Mouse (Mus musculus) inflammation-experienced regulatory T-cells, adult 6 months (primary cell): ENCODE measurements around the gene Rad9b. TPM values are rescaled to one million over a fixed set of nuclear protein-coding genes. Genes with fewer than 3 reads are reported as not detected.

ENCODE experiments used
- ATAC-seq: one replicate; pipeline ENCODE4 v1.8.0; 2017
- polyA plus RNA-seq, 3 experiments: library from polyadenylated mRNA; unstranded; fragments of 100-300 nt; shearing (Covaris generic); gene quantifications; one replicate each; pipeline ENCODE4 v1.2.1; 2017

The Rad9b gene
- polyA plus RNA-seq, 3 experiments from 2014 or later: 6.1 to 16.8 (median 13.9) TPM

DNA sequence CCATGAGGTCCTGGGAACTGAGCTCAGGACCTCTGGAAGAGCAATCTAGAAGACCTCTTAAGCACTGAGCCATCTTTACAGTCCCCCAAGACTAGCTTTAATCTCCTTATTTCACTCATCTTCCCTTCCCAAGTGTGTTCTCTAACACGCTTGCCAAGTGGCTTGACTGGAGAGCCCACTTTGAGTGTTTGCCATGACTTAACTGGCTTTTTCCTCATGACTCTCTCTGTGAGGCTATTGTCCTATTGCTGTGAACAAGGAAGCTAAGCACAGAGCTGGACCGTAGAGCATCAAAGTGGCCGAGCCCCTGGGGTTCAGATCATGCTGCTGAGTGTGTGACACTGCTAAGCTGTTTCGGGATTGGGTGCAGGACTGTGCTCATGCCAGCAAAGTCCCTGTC is 41.7 kb downstream of the Rad9b start:
- ATAC-seq: no peak

DNA sequence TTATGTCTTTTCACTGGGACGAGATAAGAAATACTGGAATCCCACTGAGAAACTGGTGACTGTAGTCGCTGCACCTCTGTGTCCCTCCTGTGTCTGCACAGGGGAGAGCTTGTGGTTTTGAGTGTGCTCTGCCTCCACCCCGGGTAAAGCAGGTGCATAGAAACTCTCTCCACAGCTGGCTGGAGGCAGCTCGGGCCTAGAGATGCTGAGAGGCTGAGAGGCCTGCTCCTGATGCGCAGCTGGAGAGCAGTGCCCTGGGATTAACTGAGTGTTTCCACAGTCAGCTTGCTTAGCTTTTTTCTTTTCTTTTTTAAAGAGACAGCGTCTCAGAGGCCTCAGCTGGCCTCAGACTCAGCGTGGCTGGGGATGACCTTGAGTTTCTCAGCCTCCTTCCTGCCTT is 42.3 kb downstream of the Rad9b start:
- no peak for ATAC-seq

DNA sequence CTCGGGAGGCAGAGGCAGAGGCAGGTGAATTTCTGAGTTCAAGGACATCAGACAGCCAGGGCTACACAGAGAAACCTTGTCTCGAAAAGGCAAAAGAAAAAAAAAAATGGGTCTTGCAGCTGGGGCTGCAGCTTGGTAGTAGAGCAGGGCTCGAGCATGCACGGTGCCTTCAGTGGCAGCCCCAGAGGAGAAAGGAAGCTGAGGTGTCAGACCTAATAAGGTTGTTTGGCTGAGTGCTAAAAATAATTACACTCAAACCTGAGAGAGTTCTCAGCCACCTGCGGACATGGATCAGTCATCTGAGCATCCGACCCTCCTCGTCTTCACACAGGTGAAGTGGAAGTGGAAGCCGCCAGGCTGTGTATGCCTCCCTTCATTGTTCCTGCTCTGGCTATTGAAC is 43.3 kb downstream of the Rad9b start:
- ATAC-seq: peak; percentile 76

DNA sequence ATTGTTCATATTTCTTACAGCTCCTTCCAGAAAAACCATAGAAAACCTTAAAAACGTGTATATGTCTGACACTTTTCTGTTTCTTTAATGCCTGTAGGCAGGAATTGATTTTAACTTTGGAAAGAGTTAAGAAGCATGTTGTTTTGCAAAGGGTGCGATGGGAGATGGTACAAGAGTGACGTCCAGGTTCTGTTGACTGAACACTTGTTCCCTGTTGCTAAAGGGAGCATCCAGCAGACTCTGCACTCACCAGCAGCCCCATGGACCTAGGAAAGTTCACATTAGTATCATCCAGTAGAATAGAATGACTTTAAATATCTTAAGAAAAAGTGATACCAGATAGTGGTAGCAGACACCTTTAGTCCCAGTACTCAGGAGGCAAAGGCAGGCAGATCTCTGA is 47.5 kb downstream of the Rad9b start:
- ATAC-seq: no peak

DNA sequence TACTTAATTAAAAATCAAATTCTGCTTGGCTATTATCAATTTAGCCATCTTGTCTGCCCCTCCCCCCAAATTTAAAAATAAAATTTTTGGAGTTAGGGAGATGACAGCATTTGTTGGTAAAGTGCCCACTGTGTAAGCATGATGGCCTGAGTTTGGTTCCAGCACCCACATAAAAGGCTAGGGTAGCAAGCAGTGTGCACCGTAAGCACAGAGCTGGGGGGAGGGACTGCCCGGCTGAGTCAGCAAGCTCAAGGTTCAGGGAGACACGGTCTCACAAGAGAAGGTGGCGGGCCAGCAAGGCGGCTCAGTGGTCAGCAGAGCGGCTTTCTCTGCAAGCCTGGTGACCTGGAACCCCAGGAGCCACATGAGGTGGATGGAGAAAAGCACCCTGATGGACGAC is 48.6 kb downstream of the Rad9b start:
- no peak for ATAC-seq

DNA sequence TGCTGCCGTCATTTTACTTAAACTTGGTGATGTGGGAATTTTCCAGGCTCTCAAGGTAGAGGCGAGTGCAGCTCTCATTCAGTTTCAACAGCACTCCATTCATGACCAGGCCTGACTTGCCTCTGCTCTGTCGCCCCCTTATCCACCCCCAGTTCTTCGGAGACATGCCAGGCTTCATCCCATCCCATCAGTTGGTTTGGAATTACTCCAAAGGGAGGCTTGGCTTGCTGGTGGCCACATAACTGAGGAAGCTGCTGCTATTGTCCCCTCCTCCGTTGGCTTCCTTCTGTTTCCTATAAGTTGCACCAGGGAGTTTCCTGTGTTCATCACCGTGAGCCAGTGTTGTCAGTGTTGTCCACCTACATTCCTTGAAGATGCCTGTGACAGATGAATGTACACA is 49.5 kb downstream of the Rad9b start:
- no peak for ATAC-seq

DNA sequence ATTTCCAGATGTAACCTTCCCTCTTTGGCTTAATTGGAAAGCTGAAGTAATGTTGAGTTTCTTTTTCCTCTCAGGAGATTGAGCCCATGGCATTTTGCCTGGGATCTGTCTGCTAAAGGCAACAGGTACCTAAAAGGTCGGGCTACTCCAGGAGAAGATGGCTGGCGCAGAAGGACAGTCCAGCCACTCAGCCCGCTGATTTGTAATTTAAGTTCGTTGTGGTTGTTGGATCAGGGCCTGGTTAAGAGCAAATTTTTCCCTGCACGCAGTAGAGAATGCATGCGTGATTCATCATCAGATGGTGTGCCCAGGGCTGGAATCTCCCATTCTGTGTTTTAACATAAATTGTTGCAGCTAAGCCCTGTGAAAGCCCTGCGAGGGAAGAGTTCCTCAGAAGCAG is 50.1 kb downstream of the Rad9b start:
- ATAC-seq: no peak

DNA sequence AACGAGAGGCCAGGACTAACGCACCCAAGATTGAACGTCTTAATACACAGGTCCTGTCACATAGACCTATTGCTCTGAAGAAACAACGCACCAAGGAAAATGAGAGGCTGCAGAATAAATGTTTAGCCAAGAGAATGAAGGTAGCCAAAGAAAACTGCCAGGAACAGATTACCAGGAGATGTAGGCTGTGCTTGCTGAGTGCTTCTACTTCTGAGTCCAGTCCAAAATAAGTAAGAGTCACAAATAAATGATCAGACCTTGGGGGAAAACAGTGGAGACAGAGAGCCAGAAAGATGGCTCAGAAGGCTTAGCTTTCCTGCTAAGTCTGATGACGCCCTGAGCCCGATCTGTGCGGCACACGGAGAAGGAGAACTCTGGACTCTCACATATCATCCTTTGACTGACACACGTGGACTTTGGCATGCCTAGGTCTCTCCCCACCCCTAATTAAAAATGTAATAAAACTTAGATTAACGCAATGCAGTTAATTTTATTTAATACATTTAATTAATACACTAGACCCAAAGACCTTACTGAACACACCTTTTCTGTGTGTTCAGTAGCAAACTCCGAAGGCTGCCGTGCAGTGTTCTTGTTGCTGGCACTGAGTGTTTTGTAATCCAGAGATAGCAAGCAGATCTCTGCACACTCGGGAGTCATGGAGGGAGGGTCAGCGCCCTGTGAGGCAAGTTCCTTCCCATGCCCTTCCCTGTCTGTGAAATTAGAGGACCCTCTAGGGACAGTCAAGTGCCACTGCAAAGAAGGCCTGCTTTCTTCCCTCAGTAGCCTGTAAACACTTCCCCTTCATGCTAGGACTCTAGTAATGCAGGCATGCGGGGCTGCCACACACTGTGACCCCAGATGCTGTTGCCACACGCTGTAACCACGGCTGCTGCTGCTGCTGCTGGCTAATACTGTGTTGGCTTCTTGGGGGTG is 51.0 kb downstream of the Rad9b start:
- no peak for ATAC-seq

DNA sequence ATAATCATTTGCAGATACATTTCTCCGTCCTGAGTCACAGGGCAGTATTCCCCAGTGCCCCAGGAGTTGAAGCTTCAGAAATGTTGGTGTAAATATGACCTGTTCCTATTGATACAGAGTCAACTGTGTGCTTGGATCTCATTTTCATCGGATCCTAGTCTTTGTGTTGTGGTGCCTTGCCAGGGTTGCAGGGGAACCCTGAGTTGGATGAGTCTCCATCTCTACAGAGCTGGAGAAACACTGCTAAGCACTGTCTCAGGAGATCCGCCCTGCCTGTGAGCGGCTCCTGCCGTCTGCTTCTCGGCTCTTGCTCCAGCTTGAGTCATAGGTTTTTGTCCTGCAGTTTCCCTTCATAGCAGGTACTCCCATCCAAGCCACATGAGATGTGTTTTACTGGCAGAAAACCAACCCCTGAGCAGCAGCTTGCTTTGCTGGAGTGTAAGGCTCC is 53.9 kb downstream of the Rad9b start:
- no peak for ATAC-seq

DNA sequence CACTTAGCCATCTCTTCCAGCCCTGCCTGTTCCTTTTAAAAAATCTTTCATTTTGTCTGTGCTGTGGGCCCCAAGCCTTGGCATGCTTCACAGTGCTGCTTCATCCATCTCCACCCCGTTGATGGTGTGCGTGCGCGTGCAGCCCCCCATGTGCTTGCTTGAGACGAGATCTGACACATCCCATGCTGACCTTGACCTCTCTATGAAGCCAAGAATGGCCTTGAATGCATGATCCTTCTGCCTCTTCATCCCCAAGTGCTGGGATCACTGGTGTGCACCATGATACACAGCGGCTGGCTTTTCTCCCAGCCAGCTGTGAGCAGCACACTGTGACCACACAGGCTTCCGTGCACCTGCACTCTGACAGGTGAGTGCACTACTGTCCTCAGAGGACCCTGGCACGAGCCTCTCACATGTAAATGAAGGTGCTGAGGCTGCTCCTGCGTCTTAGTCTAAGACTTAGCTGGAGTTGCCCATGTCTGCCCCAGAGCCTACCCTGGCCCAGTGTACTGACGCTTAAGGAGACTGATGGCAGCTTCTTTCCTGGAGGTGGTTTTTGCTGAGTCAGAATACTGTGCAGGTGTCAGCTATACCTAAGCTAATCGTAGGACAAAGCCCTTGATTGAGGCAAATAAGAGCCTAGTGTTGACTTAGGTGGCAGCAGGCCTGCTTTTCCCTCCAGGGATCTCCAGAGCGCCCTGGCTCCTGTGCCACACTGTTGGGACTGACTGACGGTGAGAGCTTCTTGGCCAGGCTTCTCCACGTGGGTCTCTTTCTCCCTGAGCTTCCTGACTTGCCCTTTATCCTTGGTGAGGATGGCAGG is 58.7 kb downstream of the Rad9b start:
- ATAC-seq: no peak

DNA sequence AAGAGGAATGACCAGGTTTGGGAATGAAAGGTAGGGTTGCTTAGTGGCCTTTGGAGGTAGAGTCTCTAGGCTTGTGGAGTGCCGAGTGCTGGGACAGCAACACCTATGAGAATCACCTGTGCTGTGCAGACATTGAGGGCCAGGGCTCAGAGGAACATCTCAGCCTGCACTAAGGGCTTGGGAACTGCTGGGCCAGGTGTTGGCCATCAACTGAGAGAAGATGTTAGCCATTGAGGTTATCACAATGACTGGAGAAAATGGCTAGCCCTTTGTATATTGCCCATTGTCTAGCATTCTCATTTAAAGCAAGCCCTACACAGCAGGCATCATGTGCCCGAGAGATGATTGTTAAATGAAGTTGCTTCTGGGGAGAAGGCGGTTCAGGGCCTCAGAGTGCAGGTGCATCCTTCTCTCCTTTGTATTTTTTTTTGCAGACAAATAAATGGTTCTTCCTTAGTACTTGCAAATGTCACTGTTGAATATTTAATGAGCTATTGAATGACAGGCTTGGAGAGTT is 59.8 kb downstream of the Rad9b start:
- ATAC-seq: no peak

DNA sequence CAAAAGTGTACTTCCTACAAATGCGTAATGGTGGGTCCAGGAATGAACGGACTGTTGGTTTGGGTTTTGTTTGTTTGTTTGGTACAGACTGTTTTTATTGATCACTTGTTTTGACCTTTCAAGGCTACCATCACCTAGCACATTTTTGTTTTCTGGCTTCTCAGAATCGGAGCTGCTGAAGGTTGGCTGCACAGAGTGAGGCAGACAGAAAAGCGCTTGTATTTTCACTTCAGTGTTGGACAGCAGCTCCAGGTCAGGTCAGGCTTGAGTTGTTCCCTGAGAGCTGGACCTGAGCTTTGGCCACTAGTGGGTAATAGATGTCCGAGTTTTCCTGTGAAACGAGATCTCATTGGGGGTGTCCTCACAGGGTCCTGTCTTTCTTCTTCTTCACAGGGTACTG is 60.9 kb downstream of the Rad9b start:
- no peak for ATAC-seq

DNA sequence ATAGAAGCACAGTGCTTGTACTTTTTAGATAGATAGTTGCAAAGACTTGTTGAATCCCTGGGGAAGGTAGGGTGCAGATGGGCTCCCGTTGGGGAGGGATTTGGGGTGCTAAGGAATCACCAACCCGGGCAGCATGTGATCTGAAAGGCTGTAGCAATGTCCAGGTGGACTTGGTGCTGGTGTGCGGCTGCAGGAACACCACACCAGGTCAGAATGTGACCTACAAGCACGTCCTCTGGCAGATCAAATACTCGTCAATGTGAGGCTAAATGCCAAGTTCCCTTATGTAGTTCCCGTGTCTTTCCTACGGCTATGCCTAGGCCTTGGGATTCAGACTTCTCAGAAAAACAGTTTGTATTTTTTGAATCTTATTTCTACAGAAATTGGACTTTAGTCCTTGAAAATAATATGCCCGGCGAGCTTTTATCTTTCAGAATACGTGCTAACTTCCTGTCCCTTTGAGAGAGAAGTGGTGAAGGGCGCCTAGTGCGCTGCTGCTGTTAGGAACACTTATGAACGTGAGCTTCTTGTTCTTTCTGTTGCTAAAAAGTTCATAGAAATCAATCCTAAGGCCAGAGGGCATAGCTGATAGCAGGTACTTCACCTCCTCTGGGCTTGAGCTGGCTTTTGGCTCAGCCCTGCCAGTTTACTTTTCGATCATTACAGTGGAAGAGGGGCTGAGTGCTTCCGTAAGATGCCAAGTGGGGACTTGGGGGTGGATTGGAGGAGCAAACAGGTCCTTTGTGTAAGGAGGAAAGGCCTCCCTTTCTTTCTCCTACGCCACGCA is 62.3 kb downstream of the Rad9b start:
- no peak for ATAC-seq

DNA sequence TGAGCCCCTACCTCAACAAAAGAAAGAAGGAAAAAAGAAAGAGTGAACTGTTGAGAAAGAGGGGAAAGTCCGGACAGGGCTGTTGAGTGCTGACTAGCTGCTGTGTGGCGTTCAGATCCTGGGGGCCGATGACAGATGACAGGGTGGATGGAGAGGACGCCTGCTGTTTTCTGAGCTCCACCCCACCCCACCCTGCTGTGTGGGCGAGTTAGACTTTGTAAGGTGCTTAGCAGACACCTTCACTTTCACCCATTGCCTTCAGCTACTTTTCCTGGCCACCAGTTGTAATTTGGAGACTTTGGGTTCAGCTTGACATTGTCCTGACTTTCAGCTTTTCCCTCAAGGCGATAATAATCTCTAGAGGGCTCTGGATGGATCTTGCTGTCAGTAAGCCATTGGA is 62.9 kb downstream of the Rad9b start:
- peak; percentile 40 for ATAC-seq

DNA sequence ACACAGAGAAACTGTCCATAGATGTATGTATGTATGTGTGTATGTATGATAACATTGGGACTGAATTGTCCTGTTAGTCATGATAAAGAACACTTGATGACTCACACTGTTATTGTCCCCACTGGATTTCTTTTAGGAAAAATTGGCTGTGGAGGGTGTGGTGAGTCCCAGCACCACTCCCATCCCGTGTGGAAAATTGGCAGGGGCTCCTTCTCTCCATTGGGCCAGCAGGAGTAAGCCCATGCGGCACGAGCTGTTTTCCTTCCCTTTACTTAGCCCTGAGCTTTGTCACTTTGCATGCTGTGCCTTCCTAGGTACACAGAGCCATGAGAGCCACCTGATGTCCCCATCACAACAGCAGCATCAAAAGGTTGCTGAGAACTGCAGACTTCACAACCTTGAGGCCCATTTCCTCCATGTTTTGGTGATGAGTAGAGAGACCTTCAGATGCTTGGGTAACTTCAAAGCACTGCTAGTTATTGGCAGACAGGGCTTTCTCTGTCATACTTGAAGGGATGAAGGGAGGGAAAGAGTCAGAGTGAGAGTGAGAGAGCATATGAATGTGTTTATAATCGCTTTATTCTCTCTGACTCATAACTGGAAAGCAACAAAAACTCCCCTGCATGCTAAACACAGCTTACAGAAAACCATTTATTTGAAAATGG is 65.8 kb downstream of the Rad9b start:
- ATAC-seq: peak; percentile 75

DNA sequence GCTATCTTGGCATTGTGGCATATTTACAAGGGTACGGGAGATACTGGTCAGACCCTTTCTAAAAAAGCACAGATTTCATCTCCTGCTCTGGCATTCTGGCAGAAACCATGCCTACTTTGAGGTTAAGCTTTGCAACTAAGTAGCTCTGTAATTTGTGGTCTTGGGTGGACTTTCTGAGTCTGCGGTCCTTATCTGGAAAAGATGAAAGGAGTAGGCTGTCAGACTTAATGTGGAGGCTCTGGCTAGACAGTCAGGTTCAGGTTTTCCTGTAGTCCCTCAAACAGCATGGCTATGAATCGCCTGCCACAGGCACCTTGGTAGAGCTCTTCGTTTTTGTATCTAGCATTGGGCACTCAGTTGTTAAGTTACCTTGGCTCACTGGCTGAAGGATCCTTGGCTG is 67.0 kb downstream of the Rad9b start:
- no peak for ATAC-seq

DNA sequence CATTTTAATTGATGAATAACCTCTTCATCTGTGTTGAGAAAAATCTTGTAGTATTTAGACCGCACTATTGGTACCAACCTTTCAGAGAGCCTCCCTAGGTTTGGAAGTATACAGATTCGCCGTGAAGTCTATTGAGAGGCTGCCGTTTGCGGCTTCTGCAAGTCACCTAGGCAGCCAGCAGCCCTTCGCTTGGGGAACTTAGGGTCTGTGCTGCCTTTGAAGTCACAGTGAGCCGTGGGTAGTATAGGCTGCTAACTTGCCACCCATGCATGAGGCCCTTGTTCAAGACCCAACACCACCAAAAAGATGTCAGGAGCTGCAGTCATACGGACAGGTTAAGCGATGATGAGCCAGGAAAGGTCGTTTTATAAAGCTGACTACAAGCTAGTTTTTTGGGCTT is 67.8 kb downstream of the Rad9b start:
- ATAC-seq: no peak

DNA sequence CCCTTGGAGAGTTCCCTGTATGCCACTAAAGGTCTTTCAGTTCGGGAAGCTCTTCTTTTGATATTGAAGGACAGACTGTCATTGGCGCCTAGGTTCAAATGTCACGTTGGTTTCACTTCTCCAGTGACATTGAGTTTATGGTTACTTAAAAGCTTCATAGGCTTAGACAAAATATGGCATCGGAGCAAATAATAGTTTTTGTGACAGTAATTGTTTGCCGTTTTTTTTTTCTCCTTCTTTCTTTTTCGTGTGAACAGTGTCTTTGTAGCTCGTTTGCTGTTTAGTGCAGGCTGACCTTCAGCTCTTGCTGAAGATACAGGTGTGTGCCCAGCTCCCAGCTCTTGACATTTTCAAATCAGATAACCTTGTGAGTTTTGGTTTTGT is 68.3 kb downstream of the Rad9b start:
- ATAC-seq: no peak

DNA sequence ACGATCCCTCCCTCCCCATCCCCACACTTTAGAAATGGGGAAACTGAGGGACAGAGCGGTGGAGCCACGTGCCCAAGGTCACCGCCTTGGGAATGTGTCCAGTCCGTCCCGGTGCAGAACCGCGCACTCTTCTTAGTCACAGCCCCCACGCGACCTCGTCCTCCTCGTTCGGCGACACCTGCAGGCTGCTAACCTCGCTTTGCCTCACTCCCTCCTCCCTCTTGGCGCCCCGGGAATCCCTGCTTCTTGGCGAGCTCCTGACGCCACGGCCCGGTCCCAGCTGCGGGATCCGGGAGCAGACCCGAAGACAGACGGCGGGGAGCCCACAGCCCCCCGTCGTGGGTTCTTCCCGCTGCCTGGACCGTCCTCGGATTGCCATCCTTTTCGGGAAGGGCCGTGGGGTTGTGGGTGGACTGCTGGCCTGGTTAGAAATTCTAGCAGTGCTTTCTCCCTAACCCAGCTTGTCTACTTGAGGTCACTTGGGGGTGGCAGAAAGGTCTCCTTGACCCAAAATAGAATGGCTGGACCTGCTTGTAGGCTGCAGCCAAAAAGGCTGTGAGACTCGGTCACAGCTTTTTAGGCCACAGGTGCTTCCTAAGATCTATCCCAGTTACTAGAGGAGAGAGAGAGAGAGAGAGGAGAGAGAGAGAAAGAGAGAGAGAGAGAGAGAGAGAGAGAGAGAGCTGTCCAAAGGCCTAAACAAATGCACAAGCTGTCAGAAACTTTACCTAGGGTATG is 68.8 kb downstream of the Rad9b start:
- no peak for ATAC-seq

DNA sequence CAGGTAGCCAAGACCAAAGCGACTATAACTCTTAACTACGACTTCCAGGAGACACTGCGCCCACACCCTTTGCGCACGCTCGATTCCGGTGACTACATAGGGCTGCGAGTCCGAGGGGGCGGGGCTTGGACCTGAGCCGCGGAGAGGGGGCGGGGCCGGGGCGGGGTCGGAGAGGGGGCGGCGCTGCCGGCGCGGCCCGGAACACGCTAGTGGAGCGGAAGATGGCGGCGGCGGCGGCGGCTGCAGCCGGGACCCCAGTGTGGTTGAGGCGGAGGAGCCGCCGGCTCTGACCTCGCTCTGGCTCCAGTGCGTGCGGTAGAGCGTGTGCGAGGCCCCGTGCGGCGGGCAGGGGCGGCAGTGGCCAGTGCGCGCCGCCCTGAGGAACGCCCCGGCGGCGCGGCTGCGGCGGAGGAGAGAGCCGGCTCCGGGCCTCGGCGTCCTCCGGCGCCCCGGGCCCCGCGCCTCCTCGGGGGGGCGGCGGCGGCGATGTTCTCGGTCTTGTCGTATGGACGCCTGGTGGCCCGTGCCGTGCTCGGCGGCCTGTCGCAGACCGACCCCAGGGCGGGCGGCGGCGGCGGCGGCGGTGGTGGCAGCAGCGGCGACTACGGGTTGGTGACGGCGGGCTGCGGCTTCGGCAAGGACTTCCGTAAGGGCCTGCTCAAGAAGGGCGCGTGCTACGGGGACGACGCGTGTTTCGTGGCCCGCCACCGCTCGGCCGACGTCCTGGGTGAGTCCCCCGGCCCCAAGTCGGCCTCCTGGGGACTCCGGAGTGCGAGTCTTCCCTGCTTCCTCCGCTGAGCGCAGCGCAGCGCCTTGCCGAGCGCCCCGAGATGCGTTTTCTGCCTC is 69.6 kb downstream of the Rad9b start, which contains the start of gene Pptc7:
TSS of gene Pptc7 (plus strand) at position 183 of the 846 bp plus-strand sequence.
- peak; percentile 59 for ATAC-seq
